Mouse (Mus musculus) heart, postnatal 0 days (tissue): Measurements from ENCODE around the gene Gas1.

ENCODE experiments used
- CTCF ChIP-seq: IDR thresholded peaks from 2 replicates; pipeline ENCODE4 v1.5.1; 2016; ENCODE audit warnings: antibody characterized with exemption, control low read depth, low read depth
- EP300 ChIP-seq: IDR thresholded peaks from 2 replicates; pipeline ENCODE4 v1.6.1; 2016; ENCODE audit warnings: antibody characterized with exemption, low read depth

DNA sequence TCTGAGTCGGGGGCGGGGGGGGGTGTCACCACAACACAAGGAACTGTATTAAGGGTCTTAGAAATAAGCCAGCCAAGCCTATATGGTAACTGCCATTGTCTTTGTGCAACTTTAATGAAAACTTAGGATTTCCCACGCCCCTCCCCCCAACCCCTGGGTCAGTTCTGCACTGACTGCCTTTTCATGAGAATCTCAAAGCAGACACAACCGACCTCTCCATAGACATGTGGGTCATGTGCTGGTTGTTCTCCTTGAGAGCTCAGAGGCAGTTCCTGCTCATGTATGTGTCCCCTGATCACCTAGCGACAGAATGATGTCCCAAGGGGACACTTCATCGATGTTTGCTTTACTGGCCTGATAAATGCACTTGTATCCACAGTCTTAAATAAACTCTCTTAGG, 27.6 kb upstream of the Gas1 start:
- TF ChIP-seq CTCF (no peak), EP300 (no peak)
